Mouse (Mus musculus): ENCODE measurements at regions not wholly inside any gene's neighbourhood (a gene's known extent, or its start where the extent isn't known, plus 50 kb on each side); places are given as distances from the start of the nearest gene placed in this dataset.

DNA sequence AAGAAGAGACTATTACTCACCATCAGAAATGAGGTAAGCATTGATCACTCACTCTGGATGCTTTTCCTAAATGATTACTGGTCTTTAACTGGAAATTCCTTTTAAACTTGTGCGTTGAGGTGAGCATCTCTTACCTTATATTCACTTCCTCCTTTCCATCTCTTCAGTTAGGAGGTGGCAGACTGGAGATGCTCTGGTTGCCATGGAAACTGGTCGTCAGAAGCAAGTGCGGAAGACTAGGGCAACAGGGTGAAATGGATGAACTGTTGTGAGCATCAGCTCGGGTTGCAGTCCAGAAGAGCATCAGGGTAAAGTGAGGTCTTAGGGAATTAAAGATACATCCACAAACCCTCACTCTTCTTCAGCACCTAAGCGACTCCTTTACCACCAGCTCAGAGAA, 86.2 kb upstream of the Rab3gap2 start:
- Histone ChIP-seq H3K4me2 (ENCODE audit: low read length) (no peak overlapping the region), H3K27me3 (replicated peaks; ENCODE audit: control insufficient read depth, insufficient read depth, low read length) (no peaks in the 10 kb centered on the region), H3K36me3 (ENCODE audit: control insufficient read depth, insufficient read depth) (no peaks in the 10 kb centered on the region), H3K4me3 (replicated peaks; ENCODE audit: low read length) (no peak overlapping the region), H3K4me1 (replicated peaks; ENCODE audit: control insufficient read depth, insufficient read depth, low read length) (no peaks in the 10 kb centered on the region), H3K9ac (replicated peaks; ENCODE audit: low read depth, low read length) (no peak overlapping the region), H3K9me3 (ENCODE audit: control insufficient read depth, low read length) (no peaks in the 10 kb centered on the region), H3K27ac (ENCODE audit: low read length) (no peak overlapping the region)
- WGBS = 57% methylated on average over 5 of the region's 5 CpGs
- ATAC-seq = no peak

DNA sequence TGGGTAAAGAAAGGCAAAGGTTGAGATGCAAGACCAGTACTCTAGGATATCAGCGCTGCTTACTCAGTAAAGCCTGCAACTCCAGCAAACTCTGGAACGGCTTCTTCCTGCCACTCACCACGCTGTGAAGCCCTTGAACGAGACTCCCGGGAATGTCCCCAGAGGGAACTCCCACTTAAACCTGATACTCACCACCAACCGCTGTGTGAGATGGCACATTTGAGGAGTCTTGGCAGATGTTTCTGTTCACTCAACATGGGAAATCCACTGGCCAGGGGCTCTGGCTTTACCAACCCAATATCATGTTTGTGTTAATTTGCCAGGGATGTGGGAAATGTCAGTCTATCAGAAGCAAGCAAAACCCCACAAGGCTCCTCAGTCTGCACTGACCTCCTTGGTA, 90.2 kb upstream of the Rab3gap2 start:
- WGBS = 86% methylated on average over 6 of the region's 6 CpGs
- H3K9ac ChIP-seq (replicated peaks; ENCODE audit: low read depth, low read length) = no peak overlapping the region
- no peak overlapping the region for H3K4me3 ChIP-seq (replicated peaks; ENCODE audit: low read length)
- H3K36me3 ChIP-seq (ENCODE audit: control insufficient read depth, insufficient read depth) = no peaks in the 10 kb centered on the region
- H3K4me2 ChIP-seq (ENCODE audit: low read length) = no peak overlapping the region
- H3K27ac ChIP-seq (ENCODE audit: low read length) = no peak overlapping the region
- no peaks in the 10 kb centered on the region for H3K27me3 ChIP-seq (replicated peaks; ENCODE audit: control insufficient read depth, insufficient read depth, low read length)
- no peaks in the 10 kb centered on the region for H3K9me3 ChIP-seq (ENCODE audit: control insufficient read depth, low read length)
- H3K4me1 ChIP-seq (replicated peaks; ENCODE audit: control insufficient read depth, insufficient read depth, low read length) = peaks cover 6% of the 10 kb centered on the region
- no peak for ATAC-seq

DNA sequence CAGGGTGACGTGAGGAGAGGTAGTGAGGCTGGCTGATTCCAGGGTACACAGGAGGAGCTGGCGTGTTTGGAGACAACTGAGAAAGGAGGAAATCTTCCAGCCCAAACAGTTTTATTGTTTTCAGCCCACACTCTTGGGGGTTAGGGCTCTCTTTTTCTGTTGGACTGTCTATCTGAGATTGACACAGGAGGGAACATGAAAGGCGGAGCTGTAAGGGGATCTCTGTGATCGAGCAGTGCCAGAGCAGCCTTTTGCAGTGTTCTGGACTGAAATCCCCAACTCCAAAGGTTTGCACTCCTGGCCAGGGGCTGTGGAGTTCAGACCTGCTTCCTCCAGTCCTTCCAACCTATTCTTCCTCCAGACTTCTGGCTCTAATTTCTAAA, 91.9 kb upstream of the Rab3gap2 start:
- Histone ChIP-seq H3K4me2 (ENCODE audit: low read length) (no peak overlapping the region), H3K36me3 (ENCODE audit: control insufficient read depth, insufficient read depth) (no peaks in the 10 kb centered on the region), H3K27me3 (replicated peaks; ENCODE audit: control insufficient read depth, insufficient read depth, low read length) (no peaks in the 10 kb centered on the region), H3K9me3 (ENCODE audit: control insufficient read depth, low read length) (no peaks in the 10 kb centered on the region), H3K4me1 (replicated peaks; ENCODE audit: control insufficient read depth, insufficient read depth, low read length) (peaks cover 6% of the 10 kb centered on the region), H3K27ac (ENCODE audit: low read length) (no peak overlapping the region), H3K9ac (replicated peaks; ENCODE audit: low read depth, low read length) (no peak overlapping the region), H3K4me3 (replicated peaks; ENCODE audit: low read length) (no peak overlapping the region)
- ATAC-seq = peak; percentile 18; the same call in 1 of the 2 replicates
- WGBS = 62% methylated on average over 4 of the region's 4 CpGs

DNA sequence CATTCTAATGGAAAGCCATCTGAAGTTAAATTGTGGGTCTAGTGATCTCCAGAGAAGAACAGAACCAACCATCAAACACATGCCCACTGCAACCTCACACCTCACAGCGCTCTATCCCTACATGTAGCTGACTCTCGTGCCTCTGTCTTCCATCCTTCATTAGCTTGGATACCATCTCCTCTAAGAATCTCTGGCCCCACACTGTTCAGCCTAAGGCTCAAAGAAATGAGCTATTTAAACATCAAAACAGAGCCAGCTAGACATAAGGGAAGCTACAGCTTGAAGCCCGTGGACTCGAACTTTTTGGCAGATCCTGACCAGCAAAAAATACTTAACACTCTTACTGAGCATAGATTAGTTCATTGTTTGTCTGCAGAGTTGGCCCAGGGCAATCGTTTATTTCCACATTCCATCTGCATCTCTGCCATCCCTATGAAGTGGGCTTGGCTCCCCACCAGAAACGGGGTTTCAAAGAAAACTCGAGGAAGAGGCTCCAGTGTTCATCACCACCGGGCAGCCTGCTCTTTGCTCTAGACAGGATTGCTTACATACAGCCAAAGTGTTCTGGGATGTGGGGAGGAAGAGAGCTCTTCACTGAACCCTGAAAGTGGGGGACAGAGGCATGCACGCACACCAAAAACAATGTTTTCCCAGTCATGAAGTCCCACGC, 92.4 kb upstream of the Rab3gap2 start:
- Histone ChIP-seq H3K4me3 (replicated peaks; ENCODE audit: low read length) (no peak overlapping the region), H3K9ac (replicated peaks; ENCODE audit: low read depth, low read length) (no peak overlapping the region), H3K9me3 (ENCODE audit: control insufficient read depth, low read length) (no peaks in the 10 kb centered on the region), H3K27ac (ENCODE audit: low read length) (no peak overlapping the region), H3K36me3 (ENCODE audit: control insufficient read depth, insufficient read depth) (no peaks in the 10 kb centered on the region), H3K4me1 (replicated peaks; ENCODE audit: control insufficient read depth, insufficient read depth, low read length) (peaks cover 6% of the 10 kb centered on the region), H3K4me2 (ENCODE audit: low read length) (no peak overlapping the region), H3K27me3 (replicated peaks; ENCODE audit: control insufficient read depth, insufficient read depth, low read length) (no peaks in the 10 kb centered on the region)
- peak; percentile 84 for ATAC-seq
- 41% methylated on average over 10 of the region's 10 CpGs for WGBS

DNA sequence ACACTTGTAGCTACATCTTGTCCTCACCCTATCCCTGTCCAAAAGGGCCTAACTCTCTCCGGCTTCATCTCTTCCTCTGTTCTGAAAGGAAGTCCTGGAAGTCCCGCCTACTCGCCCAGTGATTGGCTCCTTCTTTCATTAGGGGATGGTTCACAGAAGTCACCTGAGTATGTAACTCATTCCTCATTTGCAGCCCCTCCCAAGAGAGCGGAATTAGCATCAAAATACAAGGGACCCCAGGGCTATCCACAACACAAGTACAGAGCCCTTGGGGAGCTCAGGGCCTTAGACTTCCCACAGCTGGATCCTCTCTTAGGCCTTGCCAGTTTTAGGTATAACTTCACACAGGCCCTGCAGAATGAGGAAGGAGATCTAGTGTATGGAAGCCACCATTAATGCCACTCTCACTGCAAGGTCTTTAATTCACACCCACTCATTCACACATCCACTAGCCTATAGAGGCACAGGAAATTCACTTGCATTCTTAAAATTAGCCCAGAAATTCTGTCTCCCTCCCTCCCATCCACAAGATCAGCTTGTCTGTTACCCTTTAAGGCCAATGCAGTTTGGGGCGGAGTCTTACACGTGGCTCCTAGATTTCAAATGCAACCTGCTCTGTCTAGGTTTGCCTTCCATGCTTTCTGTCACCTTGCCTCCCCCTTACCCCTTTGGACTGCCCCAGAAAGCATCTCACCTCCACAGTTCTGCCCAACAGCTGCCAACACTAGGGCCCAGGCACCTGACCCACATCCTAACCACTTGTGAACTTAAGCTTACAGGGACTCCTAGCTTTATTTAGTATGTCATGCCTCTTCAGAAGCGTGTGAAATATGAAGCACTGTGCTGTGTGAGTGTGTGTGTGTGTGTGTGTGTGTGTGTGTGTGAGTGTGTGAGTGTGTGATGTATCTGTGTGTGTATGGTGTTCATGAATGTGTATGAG, 98.7 kb upstream of the Rab3gap2 start:
- whole genome bisulfite sequencing = 34% methylated on average over 7 of the region's 7 CpGs
- H3K9me3 ChIP-seq (ENCODE audit: control insufficient read depth, low read length) = no peaks in the 10 kb centered on the region
- H3K27me3 ChIP-seq (replicated peaks; ENCODE audit: control insufficient read depth, insufficient read depth, low read length) = no peaks in the 10 kb centered on the region
- H3K9ac ChIP-seq (replicated peaks; ENCODE audit: low read depth, low read length) = no peak overlapping the region
- H3K36me3 ChIP-seq (ENCODE audit: control insufficient read depth, insufficient read depth) = no peaks in the 10 kb centered on the region
- H3K27ac ChIP-seq (ENCODE audit: low read length) = no peak overlapping the region
- no peaks in the 10 kb centered on the region for H3K4me1 ChIP-seq (replicated peaks; ENCODE audit: control insufficient read depth, insufficient read depth, low read length)
- ATAC-seq = no peak
- H3K4me2 ChIP-seq (ENCODE audit: low read length) = no peak overlapping the region
- H3K4me3 ChIP-seq (replicated peaks; ENCODE audit: low read length) = no peak overlapping the region

DNA sequence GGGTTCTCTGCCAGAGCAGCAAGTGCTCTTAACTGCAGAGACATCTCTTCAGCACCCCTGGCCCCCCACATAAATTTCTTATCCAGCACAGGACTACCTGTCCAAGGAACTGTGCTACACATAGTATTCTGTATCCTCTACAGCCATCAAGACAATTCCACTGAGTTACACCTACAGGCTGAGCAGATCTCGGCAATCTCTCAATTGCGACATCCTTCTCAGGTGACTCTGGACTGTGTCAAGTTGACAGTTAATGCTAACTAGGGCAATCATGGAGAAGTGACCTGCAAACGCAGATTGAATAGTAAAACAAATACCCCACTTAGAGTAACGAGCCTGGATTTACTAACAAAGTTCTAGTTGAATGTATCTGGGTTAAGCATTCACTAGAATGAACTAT, 100.1 kb upstream of the Rab3gap2 start:
- H3K4me2 ChIP-seq (ENCODE audit: low read length) = no peak overlapping the region
- H3K4me1 ChIP-seq (replicated peaks; ENCODE audit: control insufficient read depth, insufficient read depth, low read length) = peaks cover 7% of the 10 kb centered on the region
- WGBS = 84% methylated on average over 4 of the region's 4 CpGs

DNA sequence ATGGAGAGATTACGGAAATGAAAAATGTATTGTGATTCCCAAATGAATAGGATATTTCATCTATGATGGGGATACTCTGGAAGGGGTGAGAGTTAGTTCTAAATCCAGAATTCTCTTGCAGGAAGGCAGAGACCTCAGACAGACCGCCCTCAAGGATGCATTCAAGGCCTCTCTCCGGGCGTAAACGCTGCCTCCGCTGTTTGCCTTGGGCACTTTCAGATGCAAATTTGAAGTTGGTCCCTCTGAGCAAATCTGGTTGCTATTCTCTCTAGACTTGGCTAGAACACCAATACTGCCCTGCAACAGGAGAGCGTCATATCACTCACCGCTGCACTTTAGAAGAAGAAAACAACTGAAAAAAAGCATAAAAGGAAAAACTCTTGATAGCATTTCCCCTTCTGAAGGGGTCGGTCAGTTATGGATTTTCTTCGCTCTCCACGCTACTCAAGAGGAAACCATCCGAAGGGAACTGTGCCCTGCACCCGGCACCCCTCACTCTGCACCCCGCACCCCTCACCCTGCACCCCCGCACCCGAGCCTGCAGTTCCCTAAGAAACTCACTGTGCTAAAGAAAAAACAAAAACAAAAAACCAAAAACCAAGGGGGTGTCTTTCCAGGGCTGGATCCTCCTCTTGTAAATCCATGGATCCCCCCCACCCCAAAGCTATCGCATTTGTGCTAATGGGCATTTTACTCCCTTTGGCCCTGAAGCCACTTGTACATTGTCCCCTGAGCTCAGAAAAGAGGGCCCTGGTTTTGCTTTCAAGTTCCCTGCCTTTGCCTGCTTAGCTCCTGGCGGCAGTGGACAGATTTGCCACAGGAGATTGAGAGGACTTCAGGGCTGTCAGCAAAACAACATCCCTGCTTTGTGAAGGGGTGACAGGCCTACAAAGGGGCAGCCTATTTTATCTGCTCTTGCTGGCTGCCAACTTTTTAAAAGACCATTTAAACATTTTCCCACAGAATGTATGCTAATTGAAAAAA, 99.9 kb upstream of the Mark1 start:
- Histone ChIP-seq H3K9ac (replicated peaks; ENCODE audit: low read depth, low read length) (no peak overlapping the region), H3K4me3 (replicated peaks; ENCODE audit: low read length) (no peak overlapping the region), H3K4me2 (ENCODE audit: low read length) (peak overlapping the region; percentile 0; the same call in 1 of the 2 replicates), H3K4me1 (replicated peaks; ENCODE audit: control insufficient read depth, insufficient read depth, low read length) (peaks cover 14% of the 10 kb centered on the region), H3K36me3 (ENCODE audit: control insufficient read depth, insufficient read depth) (no peaks in the 10 kb centered on the region), H3K27me3 (replicated peaks; ENCODE audit: control insufficient read depth, insufficient read depth, low read length) (no peaks in the 10 kb centered on the region), H3K27ac (ENCODE audit: low read length) (peak overlapping the region; percentile 19; the same call in 1 of the 2 replicates), H3K9me3 (ENCODE audit: control insufficient read depth, low read length) (no peaks in the 10 kb centered on the region)
- 7% methylated on average over 18 of the region's 18 CpGs for WGBS
- ATAC-seq = peak; percentile 64; the same call in 1 of the 2 replicates

More for the DNA sequence above, 100.1 kb upstream of the Rab3gap2 start:
- Histone ChIP-seq H3K9ac (replicated peaks; ENCODE audit: low read depth, low read length) (no peak overlapping the region), H3K4me3 (replicated peaks; ENCODE audit: low read length) (no peak overlapping the region), H3K36me3 (ENCODE audit: control insufficient read depth, insufficient read depth) (no peaks in the 10 kb centered on the region), H3K27ac (ENCODE audit: low read length) (no peak overlapping the region), H3K27me3 (replicated peaks; ENCODE audit: control insufficient read depth, insufficient read depth, low read length) (no peaks in the 10 kb centered on the region), H3K9me3 (ENCODE audit: control insufficient read depth, low read length) (no peaks in the 10 kb centered on the region)
- no peak for ATAC-seq

DNA sequence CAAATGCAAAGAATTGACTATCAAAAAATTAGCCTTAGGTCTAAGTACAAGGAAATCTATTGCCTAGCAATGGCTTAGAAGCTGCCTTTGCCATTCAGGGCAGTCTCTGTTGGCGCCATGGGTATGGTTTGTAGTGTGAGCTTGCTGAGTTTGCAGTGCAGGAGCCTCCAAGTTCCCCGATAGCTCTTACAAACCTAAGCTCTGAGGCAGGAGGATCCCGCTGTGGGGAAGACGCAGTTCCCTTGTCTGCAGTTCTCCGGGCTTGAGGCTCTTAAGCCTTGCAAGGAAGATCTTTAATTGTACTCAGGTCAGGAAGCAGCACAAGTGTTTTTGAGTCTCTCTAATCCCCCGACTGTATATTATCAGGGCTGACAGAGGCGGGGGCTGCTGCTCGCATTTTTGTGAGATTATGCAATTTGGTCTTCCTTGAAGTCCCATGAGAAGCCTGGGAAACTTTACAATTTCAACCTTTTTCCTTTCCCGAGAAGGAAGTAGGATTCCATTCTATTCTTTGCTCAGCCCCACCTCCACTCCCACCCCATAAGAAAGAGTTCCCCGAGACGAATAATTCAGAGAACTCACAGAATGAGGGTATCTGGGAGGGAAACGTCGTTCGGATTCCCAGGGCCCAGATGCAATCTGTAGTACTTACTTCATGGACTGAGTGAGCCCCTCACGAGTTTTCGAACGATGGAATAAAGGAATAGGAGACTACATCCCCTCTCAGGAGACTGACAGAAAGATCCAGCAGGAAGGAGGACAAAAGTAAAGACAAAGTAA, 99.0 kb upstream of the Mark1 start:
- peaks cover 14% of the 10 kb centered on the region for H3K4me1 ChIP-seq (replicated peaks; ENCODE audit: control insufficient read depth, insufficient read depth, low read length)
- H3K4me3 ChIP-seq (replicated peaks; ENCODE audit: low read length) = no peak overlapping the region
- H3K27ac ChIP-seq (ENCODE audit: low read length) = peak overlapping the region; percentile 19; the same call in 1 of the 2 replicates
- no peaks in the 10 kb centered on the region for H3K27me3 ChIP-seq (replicated peaks; ENCODE audit: control insufficient read depth, insufficient read depth, low read length)
- no peaks in the 10 kb centered on the region for H3K36me3 ChIP-seq (ENCODE audit: control insufficient read depth, insufficient read depth)
- 0 out of 2 replicates have a peak overlapping the region, but pooled peaks have one; percentile 11 for H3K9ac ChIP-seq (replicated peaks; ENCODE audit: low read depth, low read length)
- 6% methylated on average over 17 of the region's 17 CpGs for WGBS
- H3K9me3 ChIP-seq (ENCODE audit: control insufficient read depth, low read length) = no peaks in the 10 kb centered on the region
- ATAC-seq = peak; percentile 50; the same call in 1 of the 2 replicates
- no peak overlapping the region; the same call in 1 of the 2 replicates for H3K4me2 ChIP-seq (ENCODE audit: low read length)

All from forebrain, embryonic 16.5 days (tissue).